Mouse (Mus musculus) left cerebral cortex, adult 9 months (tissue): ENCODE results near the gene Ube2v1.
"Not testable (repeated sequence)": the region's sequence is repeated elsewhere in the genome, so short reads cannot be mapped to it uniquely, and the experiment has no call there.

Experiments
- DNase-seq, 2 experiments: peaks; one replicate each; pipeline ENCODE4 v3.0.0; 2022; ENCODE audit warnings: low spot score in 2 of 2

Ube2v1 gene

DNA sequence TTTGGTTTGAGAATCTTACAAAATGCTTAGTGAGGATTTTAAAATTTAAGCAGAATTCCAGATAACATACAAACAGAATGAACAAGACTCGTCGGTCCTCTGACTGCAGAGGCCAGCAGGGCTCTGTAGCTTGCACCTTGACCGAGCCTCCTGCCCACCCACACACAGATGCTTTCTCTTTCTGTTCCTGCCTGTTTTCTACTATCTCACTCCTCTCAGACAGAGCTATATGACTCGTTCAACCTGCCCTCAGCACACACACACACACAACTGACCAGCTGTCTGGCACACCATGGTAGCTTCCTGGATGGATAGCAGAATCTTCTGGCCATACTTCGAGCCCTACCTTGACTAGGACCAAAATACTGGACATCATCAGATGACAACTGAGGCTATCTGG, 8.9 kb downstream of the Ube2v1 start:
- DNase-seq = no peak

DNA sequence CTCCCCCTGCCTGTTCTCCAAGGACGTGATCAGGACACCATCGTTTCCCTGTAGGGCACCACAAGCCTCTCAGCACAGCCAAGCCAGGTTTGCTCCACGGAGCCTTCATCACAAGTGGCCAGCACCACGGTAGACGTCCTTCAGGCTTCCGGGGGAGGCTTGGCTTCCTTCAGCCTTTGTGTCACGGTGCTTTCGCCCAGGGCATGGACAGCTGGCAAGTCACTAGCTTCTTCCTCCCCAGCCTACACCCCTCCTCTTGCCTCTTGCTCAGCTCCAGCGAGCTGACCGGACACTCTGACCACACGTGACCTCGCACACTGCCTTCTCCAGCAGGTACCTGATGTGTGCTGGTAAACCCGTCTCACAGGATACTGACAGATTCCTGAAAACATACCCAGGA, 9.5 kb downstream of the Ube2v1 start:
- DNase-seq = no peak

DNA sequence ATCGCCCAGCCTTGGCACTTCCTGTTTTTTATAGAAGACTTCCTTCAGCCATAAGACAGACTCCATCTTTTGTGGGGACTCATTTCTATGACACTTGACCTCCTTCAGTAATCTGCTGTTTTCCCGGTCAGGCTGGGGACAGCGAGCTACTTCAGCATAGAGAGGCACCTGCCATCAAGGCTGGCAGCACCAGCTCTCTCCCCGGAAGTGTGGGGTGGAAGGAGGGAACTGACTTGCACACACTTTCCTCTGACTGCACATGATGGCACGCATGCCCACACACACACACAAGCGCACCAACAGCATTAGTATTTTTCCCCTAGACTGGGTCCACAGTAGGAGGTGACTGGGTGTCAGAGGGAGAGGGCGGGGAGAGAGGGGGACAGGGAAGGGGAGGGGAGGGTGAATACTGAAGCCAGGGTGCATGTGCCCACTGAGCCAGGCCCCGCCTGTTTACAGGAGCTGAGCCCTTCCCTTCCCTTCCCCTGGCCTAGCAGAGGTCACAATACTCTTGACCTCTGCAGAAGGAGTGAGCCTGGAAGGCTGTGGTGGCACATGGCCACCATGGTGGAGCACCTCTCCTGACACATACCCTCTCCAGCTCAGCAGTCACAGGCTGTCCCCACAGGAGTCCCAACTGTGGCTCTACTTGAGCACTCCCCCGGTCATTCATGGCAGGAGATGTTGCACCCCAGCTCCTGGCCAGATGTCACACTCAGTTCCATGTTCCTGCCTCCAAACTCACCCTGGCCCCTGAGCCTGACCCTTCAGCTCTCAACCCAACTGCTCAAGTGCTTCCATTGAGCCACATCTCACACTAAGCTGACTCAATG, 10.4 kb downstream of the Ube2v1 start:
- no peak for DNase-seq

DNA sequence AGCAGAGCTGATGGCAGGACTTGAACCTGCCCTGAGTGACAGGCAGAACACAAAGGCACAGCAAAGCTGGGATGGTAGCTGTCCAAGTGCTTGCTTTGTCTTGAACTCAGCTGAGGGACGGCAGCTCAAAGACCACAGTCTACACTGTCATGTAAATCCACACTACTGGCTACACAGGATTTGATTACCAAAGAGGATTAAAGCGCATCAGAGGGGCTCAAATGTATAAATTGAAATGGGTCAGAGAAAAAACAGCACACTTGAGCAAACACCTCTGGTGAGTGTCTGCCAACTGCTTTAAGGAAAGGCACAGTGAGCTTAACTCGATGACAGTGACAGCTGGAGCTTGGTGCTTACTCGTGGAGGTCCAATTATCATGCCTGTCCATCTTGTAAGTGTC, 14.4 kb downstream of the Ube2v1 start:
- no peak for DNase-seq

DNA sequence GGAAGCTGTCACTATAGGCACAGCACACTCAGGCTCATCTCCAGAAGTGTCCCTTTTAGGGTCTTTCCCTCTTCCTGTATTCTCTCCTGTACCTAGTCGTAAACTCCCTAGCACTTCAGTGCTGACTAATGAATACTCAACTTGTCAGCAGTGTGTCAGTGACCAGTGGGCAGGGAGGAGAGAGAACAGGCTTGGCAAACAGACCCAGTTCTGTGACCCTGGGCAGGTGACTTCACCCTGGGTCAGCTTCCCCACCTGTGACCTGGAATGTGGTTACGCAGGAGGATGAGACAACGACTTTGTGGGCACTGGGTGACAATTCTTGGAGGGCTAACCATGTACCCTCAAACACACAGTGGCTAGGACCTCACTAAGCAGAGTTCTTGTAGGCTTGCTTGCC, 14.9 kb downstream of the Ube2v1 start:
- DNase-seq = no peak

DNA sequence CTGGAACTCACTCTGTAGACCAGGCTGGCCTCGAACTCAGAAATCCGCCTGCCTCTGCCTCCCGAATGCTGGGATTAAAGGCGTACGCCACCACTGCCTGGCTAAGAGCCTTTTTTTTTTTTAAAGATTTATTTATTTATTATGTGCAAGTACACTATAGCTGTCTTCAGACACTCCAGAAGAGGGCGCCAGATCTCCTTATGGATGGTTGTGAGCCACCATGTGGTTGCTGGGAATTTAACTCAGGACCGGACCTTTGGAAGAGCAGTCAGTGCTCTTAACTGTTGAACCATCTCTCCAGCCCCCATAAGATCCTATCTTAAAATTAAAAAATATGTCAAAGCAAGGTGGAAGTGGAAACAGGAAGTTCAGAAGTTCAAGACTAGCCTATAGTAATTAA, 18.6 kb downstream of the Ube2v1 start:
- DNase-seq = not testable (repeated sequence)

DNA sequence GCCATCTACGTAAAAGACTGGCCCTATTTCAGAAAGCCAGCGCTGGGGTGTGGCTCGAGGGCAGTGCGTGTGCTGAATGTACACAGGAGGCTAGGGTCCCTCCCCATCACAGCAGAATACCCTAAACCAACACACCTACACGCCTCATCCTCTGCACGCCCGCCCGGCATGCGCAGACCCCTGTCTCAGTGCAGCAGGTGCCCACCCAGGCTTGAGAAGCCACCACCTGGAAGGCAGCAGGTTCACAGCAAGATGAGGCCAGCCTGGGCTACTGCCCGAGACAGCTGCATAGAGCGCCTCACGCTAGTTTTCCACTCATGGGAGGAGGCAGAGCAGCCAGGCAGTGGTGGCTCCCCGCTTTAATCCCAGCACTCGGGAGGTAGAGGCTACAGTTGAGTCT, 19.8 kb downstream of the Ube2v1 start:
- no peak for DNase-seq

DNA sequence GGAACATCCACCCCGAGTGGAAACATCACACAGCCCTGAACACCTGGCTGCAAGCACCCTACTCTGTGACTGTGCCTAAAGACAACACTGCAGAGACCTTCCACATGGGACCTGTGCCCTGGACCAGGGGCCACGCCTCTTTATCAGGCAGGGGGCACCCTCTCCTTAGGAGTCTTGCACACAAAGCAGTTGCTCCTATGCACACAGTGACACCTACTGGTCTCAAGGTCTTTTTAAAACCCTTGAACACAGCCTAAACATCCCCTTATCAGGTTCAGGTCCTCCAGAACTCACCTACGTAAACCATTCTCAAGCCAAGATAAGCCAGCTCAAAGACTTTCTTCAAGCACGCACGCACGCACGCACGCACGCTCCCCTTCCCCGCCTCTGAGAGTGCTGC, 20.6 kb downstream of the Ube2v1 start:
- no peak for DNase-seq

DNA sequence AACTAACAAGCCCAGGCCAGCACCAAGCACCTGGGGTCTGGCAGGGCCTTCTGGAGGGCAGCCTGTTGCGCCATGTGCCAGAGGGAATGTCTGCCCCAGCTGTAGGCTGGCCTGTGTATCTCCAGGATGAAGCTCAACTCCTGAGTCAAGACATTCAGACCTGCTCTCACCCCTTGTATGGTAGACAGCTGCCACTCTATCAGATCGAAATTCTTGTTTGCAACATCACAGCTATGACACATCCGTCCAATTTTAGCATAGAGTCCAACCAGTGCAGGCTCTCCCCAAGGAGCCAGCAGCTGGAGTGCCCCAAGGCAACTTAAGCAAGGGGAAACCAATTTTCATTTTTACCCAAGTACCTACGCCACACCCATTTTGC, 25.2 kb downstream of the Ube2v1 start:
- no peak for DNase-seq

DNA sequence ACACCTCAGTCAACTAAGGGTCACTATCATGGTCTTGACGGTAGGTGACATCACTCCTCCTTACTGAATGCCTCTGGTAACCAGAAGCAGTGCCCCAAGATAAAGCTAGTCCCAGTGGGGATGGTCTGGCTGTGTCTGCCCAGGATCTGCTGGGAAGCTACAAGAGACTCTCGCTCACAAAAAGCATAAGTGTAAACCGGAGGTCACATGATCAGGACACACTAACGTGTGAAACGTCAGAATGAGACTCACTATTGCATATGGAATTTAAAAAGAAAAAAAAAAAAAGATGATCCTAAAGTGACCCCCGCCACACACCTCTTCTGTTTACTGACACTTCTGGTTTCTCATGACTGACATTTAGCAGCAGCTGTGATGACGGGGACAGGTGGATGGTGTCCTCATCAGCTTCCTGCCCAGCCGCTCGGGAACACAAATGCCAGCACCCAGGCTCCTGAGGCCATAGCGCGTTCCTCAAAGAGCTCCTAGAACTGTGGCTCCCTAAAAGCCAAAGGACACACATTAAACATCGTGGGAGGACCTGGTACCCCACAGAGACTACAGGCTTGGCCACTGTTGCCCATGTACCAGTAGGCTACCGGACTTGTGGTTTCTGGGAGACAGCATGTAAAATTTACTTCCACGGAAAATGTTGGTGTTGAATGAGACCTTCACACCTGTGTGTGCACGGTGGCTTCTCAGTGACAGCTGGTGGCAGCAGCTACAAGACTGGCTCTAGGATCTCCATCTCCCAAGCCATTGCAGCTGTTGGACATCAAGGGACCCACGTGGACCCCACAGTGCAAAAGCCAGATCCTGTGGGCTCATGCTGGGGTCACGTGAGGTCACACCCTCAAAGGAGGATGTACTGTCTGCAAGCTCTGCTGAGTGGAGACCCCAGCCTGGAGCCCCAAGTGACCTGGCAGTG, 25.8 kb downstream of the Ube2v1 start:
- no peak for DNase-seq

DNA sequence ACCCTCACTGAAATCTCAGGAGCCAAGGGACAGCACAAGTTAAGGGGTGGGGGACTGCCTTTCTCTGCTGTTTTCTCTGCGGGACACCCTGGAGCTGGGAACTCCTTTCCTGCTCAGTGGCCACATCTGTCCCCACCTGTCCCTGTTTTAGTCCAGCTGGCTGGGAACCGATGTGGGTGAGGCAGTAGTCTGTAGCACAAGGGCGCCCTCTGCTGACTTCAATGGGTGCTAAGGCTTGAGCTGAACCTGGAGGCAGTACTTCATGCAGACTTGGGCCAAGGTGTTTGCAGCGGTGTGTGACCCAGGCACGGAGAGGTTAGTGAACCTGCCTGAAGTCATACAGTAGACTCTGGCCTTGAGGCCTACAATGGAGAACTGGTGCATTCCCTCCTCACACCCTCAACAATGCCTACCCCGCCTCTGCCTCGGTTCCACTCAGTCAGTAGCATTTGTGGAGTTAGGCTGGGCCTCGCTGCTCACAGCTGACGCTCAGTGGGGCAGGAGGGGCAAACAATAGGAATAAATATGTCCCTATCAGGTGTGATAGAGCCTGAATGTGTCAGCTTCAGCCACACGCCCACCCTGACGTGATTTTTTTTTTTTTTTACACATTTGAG, 26.6 kb downstream of the Ube2v1 start:
- DNase-seq = peak; percentile 54 to 92

DNA sequence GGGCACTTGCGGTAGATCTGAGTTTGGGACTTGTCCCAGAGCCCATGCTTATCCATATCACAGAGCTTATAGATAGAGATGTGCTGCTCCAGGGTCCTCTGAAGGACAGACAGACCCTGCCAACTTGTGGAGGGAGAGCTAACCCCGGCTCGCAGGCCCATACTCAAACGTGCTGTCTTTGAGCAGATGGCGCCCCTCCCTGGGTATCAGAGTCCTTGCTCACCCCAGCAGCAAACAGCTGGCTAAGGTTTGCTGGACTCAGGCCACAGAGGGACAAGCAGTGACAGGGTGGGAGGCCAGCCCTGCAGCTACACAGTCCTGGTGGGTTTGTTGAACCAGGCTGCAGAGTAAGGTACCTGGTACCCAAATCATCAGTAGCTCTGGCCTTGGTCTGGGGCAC, 28.9 kb downstream of the Ube2v1 start:
- DNase-seq = no peak

DNA sequence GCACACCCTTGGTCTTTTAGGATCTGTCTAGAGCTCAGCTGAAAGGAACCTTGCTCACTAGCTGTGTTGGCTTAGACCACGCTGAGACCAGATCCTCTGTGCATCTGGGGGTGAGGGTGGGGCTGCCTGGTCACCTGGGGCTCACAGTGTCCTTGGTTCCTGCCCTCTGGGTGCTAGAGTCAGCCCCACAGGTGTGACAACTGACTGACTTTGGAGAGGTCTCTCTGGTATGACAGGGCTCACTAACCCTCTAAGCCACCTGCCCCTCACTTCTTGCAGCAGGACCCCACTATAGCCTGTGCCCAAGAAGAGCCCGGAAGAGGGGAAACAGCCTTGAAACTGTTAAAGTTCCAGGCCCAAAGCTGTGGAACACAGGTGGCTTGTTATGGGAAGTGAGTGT, 29.5 kb downstream of the Ube2v1 start:
- no peak for DNase-seq

DNA sequence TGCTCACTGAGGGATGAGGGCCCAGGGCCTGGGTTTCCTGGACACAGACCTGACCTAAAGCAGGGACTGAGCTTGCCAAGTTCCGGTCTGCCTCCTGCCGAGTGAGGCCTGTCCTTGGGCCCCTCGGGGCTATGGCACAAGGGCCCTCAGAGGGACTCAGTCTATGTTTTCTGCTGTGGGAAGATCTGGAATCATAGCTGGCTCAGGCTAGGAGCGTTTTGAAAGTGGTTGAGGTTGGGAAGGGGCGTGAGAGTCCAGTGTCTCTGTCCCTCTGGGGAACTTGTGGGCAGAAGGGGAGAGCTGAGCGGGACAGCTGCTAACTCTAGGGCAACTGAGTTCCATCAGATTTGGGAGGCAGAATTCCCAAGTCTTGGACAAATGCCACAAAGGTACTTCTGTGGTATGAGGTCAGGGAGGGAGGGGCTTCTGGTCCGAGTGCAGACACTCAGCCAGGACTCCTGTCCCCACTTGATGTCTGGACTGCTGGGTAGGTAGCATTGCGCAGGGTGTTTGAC, 31.4 kb downstream of the Ube2v1 start:
- no peak for DNase-seq

DNA sequence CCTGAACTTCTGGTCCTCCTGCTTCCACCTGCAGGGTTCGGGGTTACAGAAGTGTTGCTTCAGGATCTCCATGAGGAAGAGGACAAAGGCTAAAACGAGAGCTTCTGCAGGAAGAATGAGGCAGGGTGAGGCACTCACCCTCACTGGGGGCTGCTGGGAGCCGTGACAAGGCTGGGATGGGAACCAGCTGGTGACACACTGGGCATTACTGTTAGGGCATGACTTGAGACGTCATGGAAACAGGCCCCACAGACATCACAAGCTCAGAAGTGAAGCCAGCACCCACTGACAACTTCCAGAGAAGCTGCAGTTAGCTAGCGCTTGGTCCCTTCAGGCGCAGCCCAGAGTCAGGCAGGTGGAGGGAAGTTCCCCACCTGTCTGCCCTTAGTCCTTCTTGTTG, 32.0 kb downstream of the Ube2v1 start:
- DNase-seq = no peak

DNA sequence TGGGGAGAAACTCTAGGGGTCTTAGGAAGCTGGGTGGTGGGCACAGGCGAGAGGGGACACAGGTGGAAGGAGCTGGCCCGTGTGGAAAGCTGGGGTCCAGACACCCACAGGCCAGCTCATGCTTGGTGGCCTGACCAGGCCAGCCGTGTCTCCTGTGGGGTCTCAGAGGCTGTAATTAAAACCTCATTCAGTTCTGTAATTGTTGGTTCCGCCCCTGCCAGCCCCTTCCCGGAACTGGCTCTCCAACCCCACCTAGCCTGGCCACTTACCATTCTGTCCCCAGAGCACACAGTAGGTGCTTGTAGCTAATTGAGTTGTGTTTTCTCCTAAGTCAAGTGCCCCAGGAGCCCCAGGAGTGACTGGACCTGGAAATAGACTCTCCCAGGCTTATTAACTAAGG, 32.7 kb downstream of the Ube2v1 start:
- no peak for DNase-seq

DNA sequence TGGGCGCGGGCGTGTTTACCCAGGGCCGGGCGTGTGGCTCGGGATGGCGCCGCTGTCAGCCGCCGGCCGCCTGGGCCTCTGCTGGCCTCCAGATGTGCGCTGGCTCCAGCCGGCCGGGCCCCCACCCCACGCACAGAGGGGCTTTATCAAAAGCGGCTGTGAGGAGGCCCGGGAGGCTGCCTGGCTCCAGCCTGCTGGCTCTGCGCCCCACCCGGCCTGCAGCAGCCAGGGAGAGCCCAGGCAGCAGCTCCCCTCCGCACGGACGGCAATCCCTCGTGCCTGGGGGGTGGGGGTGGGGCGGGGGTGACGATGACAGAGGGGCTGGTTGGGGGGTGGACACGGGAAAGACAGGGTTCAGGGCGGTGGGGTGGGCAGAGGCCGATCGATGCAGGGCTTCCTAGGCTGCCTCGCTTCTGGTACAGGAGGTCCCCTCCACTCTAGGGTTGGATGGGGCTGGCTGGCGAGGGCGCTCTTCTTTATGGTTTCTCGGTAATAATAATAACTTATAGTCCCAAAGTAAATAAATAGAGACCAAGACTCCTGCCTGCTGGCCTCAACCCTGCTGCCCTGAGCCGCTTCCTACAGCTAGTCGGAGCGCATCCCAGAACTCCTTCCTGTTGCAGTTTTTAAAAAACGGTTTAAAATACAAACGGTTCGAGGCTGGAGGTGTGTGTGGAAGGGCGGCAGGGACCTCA, 34.3 kb downstream of the Ube2v1 start:
- no peak for DNase-seq

DNA sequence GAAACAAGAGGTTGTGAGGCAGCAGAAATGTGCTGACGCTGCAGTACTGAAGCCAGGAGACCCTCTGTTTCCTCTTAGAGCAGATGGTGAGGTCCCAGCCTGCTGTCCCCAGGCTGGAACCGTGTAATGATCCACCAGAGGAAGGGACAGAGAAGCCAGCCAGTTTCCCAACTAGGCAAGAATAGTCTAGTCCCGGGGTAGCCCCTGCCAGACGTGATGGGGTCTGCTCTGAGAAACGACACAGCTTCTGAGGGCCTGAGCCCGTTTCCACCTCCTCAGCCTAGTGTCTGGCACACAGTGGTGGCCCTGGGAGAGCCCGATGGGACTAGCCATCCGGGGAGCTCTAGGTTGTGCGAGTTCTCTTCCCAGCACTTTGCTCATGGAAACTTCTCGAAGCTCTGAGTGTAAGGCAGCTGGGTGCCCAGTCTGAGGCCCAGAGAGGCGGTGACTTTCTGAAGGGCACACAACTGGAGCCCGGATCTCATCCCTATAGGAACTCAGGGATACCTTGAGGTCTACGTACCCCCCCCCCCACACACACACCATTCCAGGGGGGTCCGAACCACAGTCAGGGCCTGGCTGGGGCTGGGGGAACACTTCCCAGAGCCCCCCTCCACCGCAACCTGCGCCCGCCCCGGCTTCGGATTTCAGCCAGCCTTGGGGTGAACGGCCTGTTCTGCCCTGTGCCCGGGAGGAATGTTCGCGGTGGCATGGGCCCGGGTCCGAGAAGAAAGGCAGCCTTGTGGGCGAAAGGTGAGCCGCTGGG, 35.0 kb downstream of the Ube2v1 start:
- no peak for DNase-seq

DNA sequence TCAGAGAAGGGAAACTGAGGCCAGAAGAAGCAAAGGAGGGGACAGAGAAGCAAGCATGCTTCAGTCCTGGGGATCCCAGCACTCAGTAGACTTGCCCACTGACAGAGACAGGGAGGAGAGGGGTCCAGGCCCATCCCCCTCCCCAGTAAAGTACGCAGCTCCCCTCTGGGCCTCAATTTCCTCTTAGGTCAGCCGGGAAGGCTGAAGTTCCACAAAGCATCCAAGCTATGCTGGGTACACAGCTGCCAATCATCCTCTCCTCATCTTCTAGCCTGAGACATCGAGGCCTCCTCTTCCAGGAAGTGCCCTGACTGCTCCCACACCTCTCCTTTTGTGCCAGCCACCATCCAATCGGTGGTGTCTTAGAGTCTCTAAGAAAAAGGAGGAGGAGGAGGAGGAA, 35.6 kb downstream of the Ube2v1 start:
- DNase-seq = no peak

DNA sequence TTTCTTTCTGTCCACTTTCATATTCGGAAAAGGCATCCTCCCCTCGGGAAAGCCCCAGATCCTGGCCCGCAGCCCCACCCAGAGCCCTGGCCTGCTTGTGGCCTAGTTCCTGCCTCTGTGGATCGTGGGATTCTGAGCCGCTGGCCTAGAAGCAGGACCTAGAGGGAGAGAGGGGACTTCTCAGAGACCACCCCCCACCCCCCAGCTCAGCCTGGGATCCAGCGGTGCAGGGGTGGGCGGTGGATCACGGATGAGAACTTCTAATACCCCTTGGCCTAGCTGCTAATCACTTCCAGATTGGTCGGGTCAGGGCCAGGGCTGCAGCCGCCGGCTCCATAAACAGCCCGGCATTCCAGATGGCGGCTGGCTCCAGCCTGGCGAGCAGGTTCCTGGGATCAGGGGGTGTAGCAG, 36.1 kb downstream of the Ube2v1 start:
- no peak for DNase-seq

DNA sequence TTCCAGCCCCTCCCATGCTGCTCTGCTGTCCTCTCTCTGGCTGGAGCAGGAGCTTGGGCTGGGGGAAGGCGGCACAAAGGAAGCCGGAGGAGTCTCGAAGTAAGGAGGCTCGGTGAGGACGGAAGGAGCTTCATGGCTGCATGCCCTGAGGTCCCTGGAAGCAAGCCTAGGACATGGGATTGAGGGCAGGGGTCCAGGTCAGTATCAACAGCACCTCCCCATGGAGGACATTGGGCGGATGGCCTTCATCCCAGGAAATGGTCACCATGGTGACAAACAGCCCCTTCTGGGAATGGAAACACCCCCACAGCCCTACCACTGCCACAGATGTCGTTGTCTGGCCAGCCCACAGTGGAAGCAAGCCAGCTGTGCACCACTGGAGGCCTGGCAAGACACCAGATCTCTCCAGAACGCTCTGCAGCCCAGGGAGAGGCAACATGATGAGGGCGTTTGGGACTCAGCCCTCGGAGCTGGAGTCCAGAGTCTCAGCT, 37.4 kb downstream of the Ube2v1 start:
- peak; percentile 42 to 57 for DNase-seq
